Mouse (Mus musculus) spleen, adult 2 months (tissue): ENCODE data around the gene Cep350.
A peak's percentile ranks its signal among the peaks of the same experiment; 100 is the strongest.

Source experiments
- CTCF ChIP-seq: fragments of 200-500 bp; IDR thresholded peaks from 2 replicates; pipeline ENCODE4 v1.5.1; 2011; ENCODE audit warnings: mild to moderate bottlenecking, inconsistent platforms; ENCODE audit not compliant: insufficient read depth, insufficient read length, insufficient replicate concordance; ENCODE audit errors: extremely low read depth
- POLR2A ChIP-seq: fragments of 200-500 bp; IDR thresholded peaks from 2 replicates; pipeline ENCODE4 v1.6.1; 2011; ENCODE audit warnings: low read depth, low read length, inconsistent platforms

GRCm38 (mm10) chr1:155812581-155813499 lies 160.2 kb downstream of the Cep350 start, which contains the start of gene Qsox1:
- peak; percentile 47 for TF ChIP-seq POLR2A
- TF ChIP-seq CTCF, result no peak
